Mouse (Mus musculus) urinary bladder, postnatal 4 days (tissue): ENCODE results near the gene Dgcr8.
"Not testable (repeated sequence)": the region's sequence is repeated elsewhere in the genome, so short reads cannot be mapped to it uniquely, and the experiment has no call there.

ENCODE experiments used
- DNase-seq, 2 experiments: peaks; one replicate each; pipeline ENCODE4 v3.0.0; 2021 to 2022; ENCODE audit warnings: low spot score in 2 of 2

The Dgcr8 gene

GRCm38 (mm10) chr16:18289067-18289588 lies at the start of gene Dgcr8:
Gene Dgcr8 (minus strand): TSS chr16:18289246.
- DNase-seq = peak; percentile 98 to 99

GRCm38 (mm10) chr16:18337261-18337660 lies 48.2 kb upstream of the Dgcr8 start:
- no peak for DNase-seq

- DNase-seq = no peak
These were observed 46.9 kb upstream of the Dgcr8 start for GRCm38 (mm10) chr16:18335981-18336380.

- no peak for DNase-seq
These were observed 44.9 kb upstream of the Dgcr8 start for GRCm38 (mm10) chr16:18333976-18334375.

GRCm38 (mm10) chr16:18328524-18328923 lies 39.5 kb upstream of the Dgcr8 start:
- DNase-seq = no peak

DNA sequence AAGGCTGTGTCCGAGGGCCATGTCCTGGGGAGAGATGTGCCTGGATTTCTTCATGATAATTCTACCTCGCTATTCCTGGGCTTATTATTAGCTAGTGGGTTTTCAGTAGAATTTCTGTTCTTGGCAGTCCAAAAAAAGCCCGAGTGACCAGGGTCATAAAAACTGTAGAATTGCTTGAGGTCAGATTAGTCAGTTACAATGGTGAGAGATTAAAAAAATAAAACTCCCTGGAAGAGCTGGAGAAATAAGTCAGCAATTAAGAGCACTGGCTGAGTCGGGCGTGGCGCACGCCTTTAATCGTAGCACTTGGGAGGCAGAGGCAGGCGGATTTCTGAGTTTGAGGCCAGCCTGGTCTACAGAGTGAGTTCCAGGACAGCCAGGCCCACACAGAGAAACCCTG lies 38.9 kb upstream of the Dgcr8 start:
- DNase-seq = no peak

GRCm38 (mm10) chr16:18325741-18326140 lies 36.7 kb upstream of the Dgcr8 start:
- no peak for DNase-seq

- no peak for DNase-seq
These were observed 35.0 kb upstream of the Dgcr8 start for GRCm38 (mm10) chr16:18324031-18324430.

- no peak for DNase-seq
These were observed 34.4 kb upstream of the Dgcr8 start for GRCm38 (mm10) chr16:18323460-18323859.

DNA sequence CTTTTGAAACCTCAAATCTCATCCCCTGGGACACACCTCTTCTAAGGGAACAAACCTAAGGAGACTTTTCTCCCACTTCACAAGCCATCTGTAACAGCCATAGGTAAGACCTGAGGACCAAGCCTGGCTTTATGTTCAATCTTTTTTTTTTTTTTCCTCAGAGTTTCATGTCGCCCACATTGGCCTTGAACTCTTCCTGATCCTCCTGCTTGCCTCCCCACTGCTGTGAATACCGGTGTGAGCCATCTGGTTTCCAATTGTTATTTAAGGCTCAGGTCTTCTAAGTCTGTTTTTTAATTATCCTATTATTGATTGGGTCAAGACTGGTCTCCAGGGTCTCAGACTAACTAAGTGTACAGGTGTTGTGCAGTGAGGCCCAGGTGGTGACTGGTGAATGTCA lies 32.4 kb upstream of the Dgcr8 start:
- DNase-seq = no peak

- no peak for DNase-seq
These were observed 29.9 kb upstream of the Dgcr8 start for GRCm38 (mm10) chr16:18318992-18319391.

GRCm38 (mm10) chr16:18308159-18308558 lies 19.1 kb upstream of the Dgcr8 start:
- DNase-seq = no peak

GRCm38 (mm10) chr16:18289614-18290013 lies 568 bp upstream of the Dgcr8 start:
- not testable (repeated sequence) for DNase-seq

DNA sequence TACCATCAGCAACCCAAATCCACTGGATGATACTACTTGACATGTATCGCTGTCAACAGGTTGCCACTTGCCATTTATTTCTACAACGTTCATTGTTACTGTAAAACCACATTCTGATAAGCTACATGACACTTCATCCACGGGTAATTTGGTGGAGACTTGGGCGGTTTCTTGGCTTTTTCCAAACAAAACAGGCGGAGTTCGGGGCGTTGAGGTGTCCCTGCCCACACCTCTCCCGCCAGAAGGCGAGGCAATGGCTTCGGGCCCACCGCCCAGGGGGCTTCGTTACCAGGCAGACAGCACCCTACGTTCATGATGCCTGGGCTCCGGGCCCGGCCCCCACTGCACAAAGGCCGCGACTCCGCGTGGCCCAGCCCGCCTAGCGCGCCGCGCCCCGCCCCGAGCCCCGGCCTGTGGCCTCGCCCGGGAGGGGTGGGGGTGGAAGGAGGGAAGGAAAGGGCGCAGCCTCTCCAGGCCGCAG lies 425 bp downstream of the Dgcr8 start:
- DNase-seq = peak in 1 of 2 experiments; percentile 79

DNA sequence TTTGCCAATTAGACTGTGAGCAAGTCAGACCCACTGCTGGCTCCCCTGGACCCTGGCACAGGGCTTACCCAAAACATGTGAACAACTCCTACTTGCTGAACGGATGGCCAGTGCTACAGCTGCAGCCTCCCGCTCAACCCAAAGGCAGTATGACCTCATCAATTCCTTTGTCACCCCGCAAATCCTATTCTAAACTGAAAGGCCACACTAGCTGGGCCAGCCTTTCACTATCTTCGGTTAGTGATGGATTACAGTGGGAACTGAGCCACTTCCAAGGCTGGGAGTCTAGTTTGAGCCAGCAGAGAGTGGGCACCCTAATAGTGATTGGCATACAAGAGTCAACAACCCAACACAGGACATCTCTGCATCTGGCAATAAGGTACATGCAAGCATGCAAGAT lies 880 bp downstream of the Dgcr8 start:
- no peak for DNase-seq

DNA sequence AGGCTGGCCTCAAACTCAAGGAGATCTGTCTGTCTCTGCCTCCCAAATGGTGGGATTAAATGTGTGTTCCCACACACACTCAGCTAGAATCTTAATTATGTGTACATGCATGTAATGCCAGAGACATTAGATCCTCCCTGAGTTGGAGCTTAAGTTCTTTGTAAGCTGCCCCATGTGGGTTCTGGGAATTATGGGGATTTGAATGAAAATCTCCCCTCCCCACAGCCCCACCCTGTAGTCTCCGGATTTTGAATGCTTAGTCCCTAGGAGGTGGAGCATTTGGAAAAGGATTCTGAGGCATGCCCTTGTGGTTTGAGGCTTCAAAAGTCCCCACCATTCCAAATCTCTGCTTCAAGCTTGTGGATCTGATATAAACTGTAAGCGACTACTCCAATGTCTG lies 13.9 kb downstream of the Dgcr8 start:
- DNase-seq = no peak

GRCm38 (mm10) chr16:18268182-18268581 lies 20.9 kb downstream of the Dgcr8 start:
- no peak for DNase-seq

- no peak for DNase-seq
These were observed 24.0 kb downstream of the Dgcr8 start for GRCm38 (mm10) chr16:18265024-18265423.

GRCm38 (mm10) chr16:18258221-18258620 lies 30.8 kb downstream of the Dgcr8 start, which contains the start of gene Gm49776:
Gene Gm49776 (minus strand): TSS chr16:18258321.
- DNase-seq = no peak

DNA sequence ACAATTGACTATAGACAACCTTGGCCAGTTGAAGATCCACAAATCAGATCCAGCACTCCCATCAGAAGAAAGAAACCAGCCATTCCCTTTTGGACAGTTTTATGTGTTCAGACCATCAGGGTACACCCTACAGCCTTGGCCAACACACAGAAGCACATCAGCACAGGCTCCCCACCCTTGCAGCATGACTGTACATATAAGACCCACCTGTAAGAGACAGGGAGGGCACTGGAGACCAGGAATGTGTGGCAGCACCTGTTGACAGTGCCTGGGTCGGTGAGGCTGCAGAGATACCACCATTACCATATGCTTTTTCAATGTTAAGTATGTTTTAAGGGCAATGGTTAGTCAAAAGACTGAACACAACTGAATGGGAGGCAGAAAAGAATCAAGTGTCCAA lies 35.2 kb downstream of the Dgcr8 start:
- no peak for DNase-seq

GRCm38 (mm10) chr16:18252736-18253135 lies 36.3 kb downstream of the Dgcr8 start:
- DNase-seq = no peak

GRCm38 (mm10) chr16:18250828-18251790 lies 37.9 kb downstream of the Dgcr8 start:
- no peak for DNase-seq

- no peak for DNase-seq
These were observed 38.8 kb downstream of the Dgcr8 start for GRCm38 (mm10) chr16:18250231-18250630.
